Mouse (Mus musculus): ENCODE measurements around the gene Hunk. TPM values are rescaled to one million over a fixed set of nuclear protein-coding genes. Genes with fewer than 3 reads are reported as not detected.

Hunk gene
- polyA plus RNA-seq, 1 experiment from 2014 or later = 1.9 TPM

DNA sequence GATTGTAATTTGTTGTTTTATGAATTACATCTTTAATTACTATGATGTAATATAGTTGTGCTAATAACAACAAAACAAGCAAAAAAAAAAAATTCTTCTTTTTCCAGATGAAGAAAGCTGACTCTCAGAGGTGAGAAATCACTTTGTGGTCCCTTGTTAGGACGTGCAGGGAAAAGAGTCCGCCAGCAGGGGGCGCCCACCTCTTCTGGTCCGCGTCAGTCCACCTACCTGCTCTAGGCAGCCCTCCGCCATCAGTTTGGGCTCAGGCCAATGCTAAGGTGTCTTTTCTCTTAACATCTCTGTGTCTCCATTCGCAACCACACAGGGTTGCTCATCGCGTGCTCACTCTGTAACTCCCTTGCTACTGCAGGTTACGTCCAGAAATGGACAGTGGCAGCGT is 5.9 kb upstream of the Hunk start:
- no peaks in the 10 kb centered on the region for H3K9me3 ChIP-seq (ENCODE audit: control insufficient read depth, low read length)
- 0 out of 2 replicates have a peak, but pooled peaks have one; percentile 24 for ATAC-seq (ENCODE audit: low FRiP score, low TSS enrichment)
- TF ChIP-seq CTCF (IDR thresholded peaks at IDR 0.05; ENCODE audit: low read depth) = peak; percentile 90
- TF ChIP-seq EP300 (optimal IDR thresholded peaks at IDR 0.05) = no peak
- no peak overlapping the region for H3K27ac ChIP-seq (replicated peaks)
- H3K27me3 ChIP-seq (ENCODE audit: control insufficient read depth, insufficient read depth, low read length) = no peaks in the 10 kb centered on the region; the same call in 1 of the 2 replicates
- H3K4me3 ChIP-seq (ENCODE audit: low read depth, low read length) = no peak overlapping the region
- no peaks in the 10 kb centered on the region for H3K4me1 ChIP-seq (replicated peaks; ENCODE audit: control insufficient read depth, insufficient read depth)
- peak; percentile 82 for DNase-seq (ENCODE audit: low spot score)
- H3K4me2 ChIP-seq (replicated peaks; ENCODE audit: low read depth) = no peak overlapping the region
- WGBS = 12% methylated on average over 11 of the region's 11 CpGs
- no peaks in the 10 kb centered on the region for H3K36me3 ChIP-seq (ENCODE audit: control insufficient read depth, insufficient read depth, low read length)
- H3K9ac ChIP-seq (ENCODE audit: low read length) = no peak overlapping the region

DNA sequence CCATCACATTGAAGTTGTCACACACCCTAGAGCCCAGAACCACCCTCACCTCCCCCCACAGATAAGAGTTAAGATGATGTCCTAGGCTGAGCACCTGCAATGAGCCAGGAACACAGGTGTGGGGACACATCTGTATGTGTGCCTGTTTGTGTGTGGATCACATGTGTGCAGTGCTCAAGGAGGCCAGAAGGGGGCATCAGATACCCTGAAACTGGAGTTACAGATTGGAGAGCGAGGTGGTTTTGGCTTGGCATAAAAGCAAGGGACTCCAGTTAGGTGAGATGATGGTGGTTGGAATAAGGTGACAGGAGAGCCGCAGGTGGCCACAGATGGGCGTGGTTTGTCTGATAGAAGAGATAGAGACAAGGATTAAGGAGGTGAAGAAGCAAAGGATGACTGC is 4.2 kb upstream of the Hunk start:
- Histone ChIP-seq H3K27ac (replicated peaks) (no peak overlapping the region), H3K36me3 (ENCODE audit: control insufficient read depth, insufficient read depth, low read length) (no peaks in the 10 kb centered on the region), H3K9me3 (ENCODE audit: control insufficient read depth, low read length) (no peaks in the 10 kb centered on the region), H3K4me1 (replicated peaks; ENCODE audit: control insufficient read depth, insufficient read depth) (0 out of 2 replicates have a peak, but pooled peaks cover 3% of the 10 kb centered on the region), H3K27me3 (ENCODE audit: control insufficient read depth, insufficient read depth, low read length) (no peaks in the 10 kb centered on the region; the same call in 1 of the 2 replicates), H3K4me2 (replicated peaks; ENCODE audit: low read depth) (no peak overlapping the region), H3K9ac (ENCODE audit: low read length) (no peak overlapping the region), H3K4me3 (ENCODE audit: low read depth, low read length) (no peak overlapping the region)
- ATAC-seq (ENCODE audit: low FRiP score, low TSS enrichment) = no peak
- TF ChIP-seq CTCF (IDR thresholded peaks at IDR 0.05; ENCODE audit: low read depth) (peak; percentile 67), EP300 (optimal IDR thresholded peaks at IDR 0.05) (no peak)
- DNase-seq (ENCODE audit: low spot score) = no peak
- 91% methylated on average over 3 of the region's 3 CpGs for WGBS

DNA sequence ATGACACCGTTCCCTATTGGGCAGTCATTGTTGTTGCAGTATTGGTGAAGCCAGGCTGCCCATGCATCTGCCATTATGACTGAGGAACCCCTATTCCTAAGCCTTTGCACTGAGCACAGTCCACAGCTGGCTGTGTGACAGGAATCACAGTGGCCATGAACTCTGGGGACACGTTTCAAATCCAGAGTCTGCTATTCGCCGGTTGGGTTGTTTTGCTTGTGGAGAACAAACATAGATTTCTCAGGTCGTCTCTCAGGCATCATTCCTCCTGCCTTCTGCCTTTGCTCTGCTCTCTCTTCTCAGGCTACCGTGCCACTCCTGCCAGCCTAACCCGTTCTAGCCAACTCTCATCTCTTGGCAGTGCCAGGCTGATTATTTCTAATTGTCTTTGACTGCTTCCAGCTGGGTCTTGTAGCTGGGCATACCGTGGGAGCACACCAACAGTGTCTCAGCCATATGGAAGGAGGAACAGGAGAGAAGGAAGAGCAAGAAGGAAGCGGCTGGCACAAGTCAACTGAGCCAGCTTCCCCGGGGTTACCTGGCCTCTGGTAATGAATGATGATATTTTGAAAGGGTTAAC is 3.0 kb upstream of the Hunk start:
- H3K27ac ChIP-seq (replicated peaks) = no peak overlapping the region
- 0 out of 2 replicates have a peak, but pooled peaks cover 3% of the 10 kb centered on the region for H3K4me1 ChIP-seq (replicated peaks; ENCODE audit: control insufficient read depth, insufficient read depth)
- H3K9ac ChIP-seq (ENCODE audit: low read length) = no peak overlapping the region
- H3K36me3 ChIP-seq (ENCODE audit: control insufficient read depth, insufficient read depth, low read length) = no peaks in the 10 kb centered on the region
- WGBS = 70% methylated on average over 10 of the region's 10 CpGs
- H3K27me3 ChIP-seq (ENCODE audit: control insufficient read depth, insufficient read depth, low read length) = no peaks in the 10 kb centered on the region; the same call in 1 of the 2 replicates
- H3K9me3 ChIP-seq (ENCODE audit: control insufficient read depth, low read length) = no peaks in the 10 kb centered on the region
- no peak overlapping the region for H3K4me2 ChIP-seq (replicated peaks; ENCODE audit: low read depth)
- no peak for ATAC-seq (ENCODE audit: low FRiP score, low TSS enrichment)
- no peak overlapping the region for H3K4me3 ChIP-seq (ENCODE audit: low read depth, low read length)
- TF ChIP-seq EP300 (optimal IDR thresholded peaks at IDR 0.05) (no peak), CTCF (IDR thresholded peaks at IDR 0.05; ENCODE audit: low read depth) (no peak)
- no peak for DNase-seq (ENCODE audit: low spot score)

DNA sequence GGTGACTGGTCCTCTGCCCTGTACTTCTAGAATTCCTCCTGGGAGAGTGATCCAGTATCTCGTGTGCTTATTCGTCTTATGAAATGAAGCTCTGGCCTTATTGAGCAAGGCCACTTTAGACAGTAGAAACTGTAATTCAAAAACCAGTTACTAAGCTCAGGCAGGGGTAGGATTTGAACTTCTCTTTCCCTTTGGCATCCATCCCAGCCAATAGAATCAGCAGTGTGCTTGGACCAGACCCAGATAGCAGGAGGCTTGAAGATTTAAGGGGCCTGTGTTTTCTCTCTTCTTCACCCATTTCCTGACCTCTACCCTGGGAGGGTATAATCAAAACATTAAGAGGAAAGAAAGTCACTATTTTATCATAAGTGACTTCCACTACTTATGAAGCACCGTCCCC is 1.8 kb upstream of the Hunk start:
- Histone ChIP-seq H3K4me2 (replicated peaks; ENCODE audit: low read depth) (no peak overlapping the region), H3K4me1 (replicated peaks; ENCODE audit: control insufficient read depth, insufficient read depth) (0 out of 2 replicates have a peak, but pooled peaks cover 3% of the 10 kb centered on the region), H3K36me3 (ENCODE audit: control insufficient read depth, insufficient read depth, low read length) (no peaks in the 10 kb centered on the region), H3K9ac (ENCODE audit: low read length) (no peak overlapping the region), H3K27ac (replicated peaks) (no peak overlapping the region), H3K4me3 (ENCODE audit: low read depth, low read length) (no peak overlapping the region), H3K27me3 (ENCODE audit: control insufficient read depth, insufficient read depth, low read length) (no peaks in the 10 kb centered on the region; the same call in 1 of the 2 replicates), H3K9me3 (ENCODE audit: control insufficient read depth, low read length) (no peaks in the 10 kb centered on the region)
- WGBS = 47% methylated on average over 3 of the region's 3 CpGs
- DNase-seq (ENCODE audit: low spot score) (no peak), ATAC-seq (ENCODE audit: low FRiP score, low TSS enrichment) (no peak)
- no peak for TF ChIP-seq EP300 (optimal IDR thresholded peaks at IDR 0.05)
- TF ChIP-seq CTCF (IDR thresholded peaks at IDR 0.05; ENCODE audit: low read depth) = no peak

DNA sequence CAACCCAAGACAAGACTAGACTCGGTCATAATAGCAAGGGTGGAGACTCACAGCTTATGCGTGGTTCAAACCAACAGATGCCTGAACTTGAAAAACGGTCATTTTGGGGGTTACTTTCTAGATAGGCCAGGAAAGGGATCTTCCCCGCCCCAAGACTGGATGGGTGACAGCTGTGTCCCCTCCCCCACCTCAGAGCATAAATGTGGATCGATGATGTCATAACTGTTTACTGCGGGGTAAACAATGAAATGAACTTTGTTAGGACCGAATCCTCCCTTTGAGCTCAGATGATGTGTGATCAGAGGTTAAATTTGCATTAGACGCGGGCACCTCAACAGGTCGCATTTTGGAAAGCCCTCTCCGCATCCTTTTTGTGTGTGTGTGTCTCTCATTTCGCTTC is 967 bp upstream of the Hunk start:
- Histone ChIP-seq H3K36me3 (ENCODE audit: control insufficient read depth, insufficient read depth, low read length) (no peaks in the 10 kb centered on the region), H3K4me2 (replicated peaks; ENCODE audit: low read depth) (peak overlapping the region; percentile 95), H3K27me3 (ENCODE audit: control insufficient read depth, insufficient read depth, low read length) (no peaks in the 10 kb centered on the region; the same call in 1 of the 2 replicates), H3K9me3 (ENCODE audit: control insufficient read depth, low read length) (no peaks in the 10 kb centered on the region), H3K4me1 (replicated peaks; ENCODE audit: control insufficient read depth, insufficient read depth) (0 out of 2 replicates have a peak, but pooled peaks cover 3% of the 10 kb centered on the region), H3K27ac (replicated peaks) (peak overlapping the region; percentile 83), H3K4me3 (ENCODE audit: low read depth, low read length) (peak overlapping the region; percentile 77; the same call in 1 of the 2 replicates), H3K9ac (ENCODE audit: low read length) (no peak overlapping the region)
- TF ChIP-seq CTCF (IDR thresholded peaks at IDR 0.05; ENCODE audit: low read depth) = no peak
- TF ChIP-seq EP300 (optimal IDR thresholded peaks at IDR 0.05) = no peak
- DNase-seq (ENCODE audit: low spot score) (no peak), ATAC-seq (ENCODE audit: low FRiP score, low TSS enrichment) (no peak)
- 17% methylated on average over 12 of the region's 12 CpGs for WGBS

DNA sequence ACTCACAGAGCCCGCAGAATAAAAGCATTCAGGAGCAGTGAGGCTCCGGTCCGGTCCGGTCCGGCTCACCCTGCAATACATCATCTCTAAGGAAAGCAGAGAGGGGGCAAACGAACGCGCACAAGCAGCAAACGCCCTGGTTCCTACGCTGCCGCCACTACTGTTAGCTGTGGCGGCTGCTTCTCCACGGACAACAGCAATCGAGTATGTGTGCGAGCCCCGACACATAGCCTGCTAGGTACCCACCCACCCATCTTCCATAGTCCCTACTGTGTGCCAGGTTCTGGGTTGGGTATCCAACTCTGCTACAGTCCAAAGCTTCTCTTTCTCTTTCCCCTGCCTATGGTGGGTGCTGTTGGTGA is 506 bp upstream of the Hunk start:
- H3K4me3 ChIP-seq (ENCODE audit: low read depth, low read length) = peak overlapping the region; percentile 77
- peak overlapping the region; percentile 95 for H3K4me2 ChIP-seq (replicated peaks; ENCODE audit: low read depth)
- H3K9me3 ChIP-seq (ENCODE audit: control insufficient read depth, low read length) = no peaks in the 10 kb centered on the region
- no peaks in the 10 kb centered on the region for H3K36me3 ChIP-seq (ENCODE audit: control insufficient read depth, insufficient read depth, low read length)
- ATAC-seq (ENCODE audit: low FRiP score, low TSS enrichment) (0 out of 2 replicates have a peak, but pooled peaks have one; percentile 2), DNase-seq (ENCODE audit: low spot score) (no peak)
- TF ChIP-seq CTCF (IDR thresholded peaks at IDR 0.05; ENCODE audit: low read depth) (no peak), EP300 (optimal IDR thresholded peaks at IDR 0.05) (no peak)
- peak overlapping the region; percentile 83 for H3K27ac ChIP-seq (replicated peaks)
- peak overlapping the region; percentile 79 for H3K9ac ChIP-seq (ENCODE audit: low read length)
- 0 out of 2 replicates have a peak, but pooled peaks cover 3% of the 10 kb centered on the region for H3K4me1 ChIP-seq (replicated peaks; ENCODE audit: control insufficient read depth, insufficient read depth)
- WGBS = 2% methylated on average over 16 of the region's 16 CpGs
- H3K27me3 ChIP-seq (ENCODE audit: control insufficient read depth, insufficient read depth, low read length) = no peaks in the 10 kb centered on the region; the same call in 1 of the 2 replicates

Data from stomach, postnatal 0 days (tissue).